Mouse (Mus musculus) midbrain, embryonic 10.5 days (tissue): Measurements from ENCODE around the gene Prom2. TPM values are rescaled to one million over a fixed set of nuclear protein-coding genes. Genes with fewer than 3 reads are reported as not detected.

Source experiments
- DNase-seq: peaks from one replicate; pipeline ENCODE4 v3.0.0-alpha.2; 2017; ENCODE audit warnings: low spot score
- H3K27ac ChIP-seq: fragments of 300-500 bp; sonication (generic); replicated peaks from 2 replicates; pipeline ENCODE4 v1.5.1; 2016; ENCODE audit warnings: mild to moderate bottlenecking
- H3K27me3 ChIP-seq: fragments of 300-500 bp; sonication (generic); 2 replicates; pipeline ENCODE4 v1.6.1; 2016; ENCODE audit warnings: low read depth, mild to moderate bottlenecking; ENCODE audit not compliant: poor library complexity, severe bottlenecking
- H3K36me3 ChIP-seq: fragments of 300-500 bp; sonication (generic); 2 replicates; pipeline ENCODE4 v1.6.1; 2016; ENCODE audit warnings: mild to moderate bottlenecking, moderate library complexity
- H3K4me1 ChIP-seq: fragments of 300-500 bp; sonication (generic); 2 replicates; pipeline ENCODE4 v1.6.1; 2016
- H3K4me3 ChIP-seq: fragments of 300-500 bp; sonication (generic); 2 replicates; pipeline ENCODE4 v1.5.1; 2016; ENCODE audit warnings: mild to moderate bottlenecking, moderate library complexity
- H3K9me3 ChIP-seq: fragments of 300-500 bp; sonication (generic); replicated peaks from 2 replicates; pipeline ENCODE4 v1.6.1; 2016; ENCODE audit warnings: mild to moderate bottlenecking
- WGBS: fragments of 180-500 bp; shearing (Covaris S2); methylation state at CpG from one replicate; pipeline ENCODE4 v1.1.7; 2016; 5-methylcytosine and 5-hydroxymethylcytosine counted together
- polyA plus RNA-seq: library from polyadenylated mRNA; unstranded; fragments of >200 nt; fragmentation: Nextera tagmentation; extraction: Ambion mirVana; gene quantifications from 2 replicates; pipeline ENCODE4 v1.2.1, GENCODE M21; 2016

Prom2 gene
- polyA plus RNA-seq, 1 experiment from 2014 or later, result 0.28 TPM

GRCm38 (mm10) chr2:127520123-127520522 is 21.1 kb downstream of the Prom2 start:
- no peak overlapping the region for H3K27ac ChIP-seq
- DNase-seq, result no peak
- peaks cover 48% of the 10 kb centered on the region for H3K4me1 ChIP-seq
- no peaks in the 10 kb centered on the region for H3K36me3 ChIP-seq
- H3K9me3 ChIP-seq, result no peaks in the 10 kb centered on the region
- peaks cover 7% of the 10 kb centered on the region for H3K27me3 ChIP-seq
- no peak overlapping the region for H3K4me3 ChIP-seq

- Histone ChIP-seq H3K9me3 (no peaks in the 10 kb centered on the region), H3K4me3 (no peak overlapping the region), H3K4me1 (peaks cover 48% of the 10 kb centered on the region), H3K27ac (0 out of 2 replicates have a peak overlapping the region, but pooled peaks have one; percentile 19), H3K27me3 (peaks cover 7% of the 10 kb centered on the region), H3K36me3 (no peaks in the 10 kb centered on the region)
- no peak for DNase-seq
- WGBS, result 80% methylated on average over 5 of the region's 5 CpGs
Observed at GRCm38 (mm10) chr2:127519308-127519707, 22.0 kb downstream of the Prom2 start.

GRCm38 (mm10) chr2:127518831-127519230 is 22.4 kb downstream of the Prom2 start:
- H3K4me1 ChIP-seq, result peaks cover 48% of the 10 kb centered on the region
- DNase-seq, result no peak
- no peak overlapping the region for H3K4me3 ChIP-seq
- H3K9me3 ChIP-seq, result no peaks in the 10 kb centered on the region
- H3K36me3 ChIP-seq, result no peaks in the 10 kb centered on the region
- H3K27me3 ChIP-seq, result peaks cover 7% of the 10 kb centered on the region
- WGBS, result 75% methylated on average over 3 of the region's 3 CpGs
- no peak overlapping the region for H3K27ac ChIP-seq

- WGBS, result 55% methylated on average over 3 of the region's 3 CpGs
- Histone ChIP-seq H3K9me3 (no peaks in the 10 kb centered on the region), H3K36me3 (no peaks in the 10 kb centered on the region), H3K27me3 (peaks cover 7% of the 10 kb centered on the region), H3K4me3 (no peak overlapping the region), H3K4me1 (peaks cover 48% of the 10 kb centered on the region), H3K27ac (no peak overlapping the region)
- DNase-seq, result no peak
Observed at GRCm38 (mm10) chr2:127518273-127518672, 23.0 kb downstream of the Prom2 start.

- Histone ChIP-seq H3K4me3 (no peak overlapping the region), H3K27ac (no peak overlapping the region), H3K9me3 (no peaks in the 10 kb centered on the region), H3K4me1 (peaks cover 47% of the 10 kb centered on the region), H3K36me3 (no peaks in the 10 kb centered on the region), H3K27me3 (no peaks in the 10 kb centered on the region; the same call in 1 of the 2 replicates)
- no peak for DNase-seq
- WGBS, result 80% methylated on average over 8 of the region's 8 CpGs
Observed at GRCm38 (mm10) chr2:127517081-127517480, 24.2 kb downstream of the Prom2 start.

GRCm38 (mm10) chr2:127514380-127515124 is 26.7 kb downstream of the Prom2 start:
- Histone ChIP-seq H3K36me3 (no peaks in the 10 kb centered on the region), H3K4me1 (peaks cover 35% of the 10 kb centered on the region), H3K9me3 (no peaks in the 10 kb centered on the region), H3K4me3 (no peak overlapping the region), H3K27me3 (no peaks in the 10 kb centered on the region; the same call in 1 of the 2 replicates), H3K27ac (no peak overlapping the region)
- no peak for DNase-seq
- 83% methylated on average over 9 of the region's 9 CpGs for whole genome bisulfite sequencing

- H3K9me3 ChIP-seq, result no peaks in the 10 kb centered on the region
- no peak overlapping the region for H3K27ac ChIP-seq
- no peaks in the 10 kb centered on the region for H3K36me3 ChIP-seq
- DNase-seq, result no peak
- 78% methylated on average over 3 of the region's 3 CpGs for WGBS
- no peak overlapping the region for H3K4me3 ChIP-seq
- no peaks in the 10 kb centered on the region for H3K27me3 ChIP-seq
- peaks cover 22% of the 10 kb centered on the region for H3K4me1 ChIP-seq
Observed at GRCm38 (mm10) chr2:127513244-127513643, 28.0 kb downstream of the Prom2 start.

GRCm38 (mm10) chr2:127511426-127511825 is 29.8 kb downstream of the Prom2 start:
- Histone ChIP-seq H3K9me3 (no peaks in the 10 kb centered on the region), H3K27me3 (peaks cover 5% of the 10 kb centered on the region), H3K27ac (peak overlapping the region; percentile 63), H3K4me3 (no peak overlapping the region), H3K4me1 (peaks cover 20% of the 10 kb centered on the region), H3K36me3 (no peaks in the 10 kb centered on the region)
- no peak for DNase-seq
- WGBS, result 48% methylated on average over 4 of the region's 4 CpGs

- Histone ChIP-seq H3K4me1 (peaks cover 26% of the 10 kb centered on the region), H3K36me3 (no peaks in the 10 kb centered on the region), H3K27ac (no peak overlapping the region), H3K4me3 (no peak overlapping the region), H3K27me3 (peaks cover 18% of the 10 kb centered on the region), H3K9me3 (no peaks in the 10 kb centered on the region)
- 61% methylated on average over 7 of the region's 7 CpGs for WGBS
- no peak for DNase-seq
Observed at GRCm38 (mm10) chr2:127507967-127508660, 33.2 kb downstream of the Prom2 start.

GRCm38 (mm10) chr2:127507077-127507774 is 34.0 kb downstream of the Prom2 start:
- DNase-seq, result peak; percentile 79
- Histone ChIP-seq H3K4me3 (no peak overlapping the region), H3K27me3 (peaks cover 18% of the 10 kb centered on the region), H3K9me3 (no peaks in the 10 kb centered on the region), H3K36me3 (no peaks in the 10 kb centered on the region), H3K27ac (no peak overlapping the region), H3K4me1 (peaks cover 18% of the 10 kb centered on the region)
- 35% methylated on average over 7 of the region's 7 CpGs for WGBS

GRCm38 (mm10) chr2:127506131-127506632 is 35.1 kb downstream of the Prom2 start:
- 86% methylated on average over 6 of the region's 6 CpGs for WGBS
- Histone ChIP-seq H3K4me1 (peaks cover 13% of the 10 kb centered on the region), H3K4me3 (no peak overlapping the region), H3K27ac (no peak overlapping the region), H3K36me3 (no peaks in the 10 kb centered on the region), H3K27me3 (peaks cover 18% of the 10 kb centered on the region), H3K9me3 (no peaks in the 10 kb centered on the region)
- no peak for DNase-seq

GRCm38 (mm10) chr2:127505196-127505595 is 36.1 kb downstream of the Prom2 start:
- peaks cover 18% of the 10 kb centered on the region for H3K27me3 ChIP-seq
- no peaks in the 10 kb centered on the region for H3K9me3 ChIP-seq
- peaks cover 5% of the 10 kb centered on the region; the same call in 1 of the 2 replicates for H3K4me1 ChIP-seq
- no peak overlapping the region for H3K4me3 ChIP-seq
- DNase-seq, result no peak
- 78% methylated on average over 4 of the region's 4 CpGs for WGBS
- no peak overlapping the region for H3K27ac ChIP-seq
- H3K36me3 ChIP-seq, result no peaks in the 10 kb centered on the region
